Mouse (Mus musculus): ENCODE measurements at regions not wholly inside any gene's neighbourhood (a gene's known extent, or its start where the extent isn't known, plus 50 kb on each side); places are given as distances from the start of the nearest gene placed in this dataset.

DNA sequence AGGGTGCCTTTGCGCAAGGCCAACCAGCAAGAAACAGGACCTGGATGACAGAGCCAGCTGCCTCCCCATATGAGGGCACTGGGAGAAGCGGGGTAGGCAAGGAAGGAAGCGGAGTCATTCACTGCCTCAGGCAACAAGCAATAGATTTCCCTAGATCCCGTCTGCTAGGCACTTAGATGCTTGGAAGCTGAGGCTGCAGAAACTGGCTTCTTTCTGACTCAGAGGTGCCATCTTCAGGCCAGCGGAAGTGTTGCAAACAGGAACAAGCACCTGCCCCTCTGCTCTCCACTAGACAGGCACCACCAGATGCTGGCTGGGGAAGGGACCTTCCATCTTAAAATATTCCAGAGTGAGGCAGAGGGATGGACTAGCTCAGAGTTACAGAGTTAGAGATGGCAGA is 188.0 kb downstream of the 4933412E24Rik start:
- no peak for ATAC-seq (replicated peaks; ENCODE audit: insufficient number of reproducible peaks, low FRiP score, low TSS enrichment)
- H3K4me3 ChIP-seq (ENCODE audit: low read depth, low read length) = no peak overlapping the region
- H3K36me3 ChIP-seq (ENCODE audit: control insufficient read depth, insufficient read depth, low read length) = no peaks in the 10 kb centered on the region
- 19% methylated on average over 5 of the region's 5 CpGs for WGBS (ENCODE audit: insufficient replicate concordance)
- H3K27ac ChIP-seq (ENCODE audit: low read depth, low read length) = no peak overlapping the region
- H3K9ac ChIP-seq (ENCODE audit: low read depth, low read length) = no peak overlapping the region
- H3K4me2 ChIP-seq = no peak overlapping the region
- H3K9me3 ChIP-seq (replicated peaks; ENCODE audit: control insufficient read depth, low read length) = no peaks in the 10 kb centered on the region
- H3K4me1 ChIP-seq (ENCODE audit: control insufficient read depth, insufficient read depth, low read length) = peaks cover 3% of the 10 kb centered on the region
- no peaks in the 10 kb centered on the region; the same call in 1 of the 2 replicates for H3K27me3 ChIP-seq (ENCODE audit: control insufficient read depth, insufficient read depth, low read length)

DNA sequence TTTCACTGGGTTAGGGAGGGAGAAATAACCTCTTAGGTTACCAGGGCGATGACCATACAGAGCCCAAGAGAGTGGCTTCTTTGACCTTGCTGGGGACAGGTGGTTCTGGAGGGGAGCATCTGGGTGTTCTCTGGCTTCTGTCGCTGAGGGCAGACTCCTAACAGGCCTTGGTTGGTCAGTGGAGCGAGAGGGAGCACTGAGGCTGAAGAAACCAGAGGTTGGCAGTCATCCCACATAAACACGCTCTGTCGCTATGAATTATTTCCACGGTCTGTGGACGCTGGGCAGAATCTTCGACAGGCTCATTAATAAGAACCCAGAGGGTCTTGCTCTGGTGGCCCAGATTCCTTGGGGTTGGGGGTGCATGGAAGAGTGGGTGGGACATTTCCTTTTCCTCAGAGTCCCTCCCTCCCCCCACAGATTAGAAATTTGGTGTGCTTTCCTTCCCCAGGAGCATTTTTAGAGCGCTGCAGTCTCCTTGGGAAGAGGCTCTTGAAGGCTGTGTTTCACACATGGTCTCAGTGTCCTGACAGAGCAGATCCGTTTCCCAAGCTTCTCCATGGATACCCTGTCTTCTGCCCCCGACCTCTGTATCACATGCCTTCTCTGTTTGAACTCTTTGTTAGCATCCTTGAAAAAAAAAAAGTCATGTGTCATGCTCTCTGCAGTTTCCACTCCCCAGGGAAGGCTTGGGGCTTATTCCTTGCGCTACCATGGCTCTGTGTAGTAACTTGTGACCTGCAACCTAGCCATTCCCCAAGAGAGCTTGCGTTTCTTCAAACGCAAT is 190.1 kb downstream of the 4933412E24Rik start:
- Histone ChIP-seq H3K4me2 (no peak overlapping the region), H3K36me3 (ENCODE audit: control insufficient read depth, insufficient read depth, low read length) (no peaks in the 10 kb centered on the region), H3K9me3 (replicated peaks; ENCODE audit: control insufficient read depth, low read length) (no peaks in the 10 kb centered on the region), H3K27ac (ENCODE audit: low read depth, low read length) (no peak overlapping the region), H3K9ac (ENCODE audit: low read depth, low read length) (no peak overlapping the region), H3K27me3 (ENCODE audit: control insufficient read depth, insufficient read depth, low read length) (no peaks in the 10 kb centered on the region; the same call in 1 of the 2 replicates), H3K4me3 (ENCODE audit: low read depth, low read length) (no peak overlapping the region), H3K4me1 (ENCODE audit: control insufficient read depth, insufficient read depth, low read length) (peaks cover 10% of the 10 kb centered on the region)
- no peak for ATAC-seq (replicated peaks; ENCODE audit: insufficient number of reproducible peaks, low FRiP score, low TSS enrichment)
- 61% methylated on average over 14 of the region's 14 CpGs for WGBS (ENCODE audit: insufficient replicate concordance)

DNA sequence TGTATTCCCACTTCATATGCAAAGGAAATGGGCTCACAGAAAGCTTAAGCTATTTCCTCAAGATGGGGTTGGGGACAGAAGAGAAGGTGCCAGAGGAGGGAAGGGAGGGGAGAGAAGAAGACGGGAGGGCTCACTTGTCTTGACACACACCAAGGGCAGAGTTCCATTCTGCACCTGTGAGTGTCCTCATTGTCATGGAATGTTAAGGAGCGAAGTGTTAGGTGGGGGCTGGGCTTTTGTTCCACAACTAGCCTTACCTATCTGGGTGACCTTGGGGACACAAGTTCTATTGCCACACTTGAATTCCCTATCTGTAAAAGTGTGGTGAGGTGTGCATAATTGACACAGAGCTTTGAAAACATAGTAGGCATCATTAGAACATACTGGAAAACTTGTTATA is 192.5 kb downstream of the 4933412E24Rik start:
- Histone ChIP-seq H3K4me3 (ENCODE audit: low read depth, low read length) (no peak overlapping the region), H3K36me3 (ENCODE audit: control insufficient read depth, insufficient read depth, low read length) (no peaks in the 10 kb centered on the region), H3K4me2 (no peak overlapping the region), H3K9me3 (replicated peaks; ENCODE audit: control insufficient read depth, low read length) (no peaks in the 10 kb centered on the region), H3K9ac (ENCODE audit: low read depth, low read length) (no peak overlapping the region), H3K27ac (ENCODE audit: low read depth, low read length) (no peak overlapping the region), H3K27me3 (ENCODE audit: control insufficient read depth, insufficient read depth, low read length) (no peaks in the 10 kb centered on the region; the same call in 1 of the 2 replicates), H3K4me1 (ENCODE audit: control insufficient read depth, insufficient read depth, low read length) (peaks cover 10% of the 10 kb centered on the region)
- 42% methylated on average over 2 of the region's 2 CpGs for WGBS (ENCODE audit: insufficient replicate concordance)
- ATAC-seq (replicated peaks; ENCODE audit: insufficient number of reproducible peaks, low FRiP score, low TSS enrichment) = no peak

DNA sequence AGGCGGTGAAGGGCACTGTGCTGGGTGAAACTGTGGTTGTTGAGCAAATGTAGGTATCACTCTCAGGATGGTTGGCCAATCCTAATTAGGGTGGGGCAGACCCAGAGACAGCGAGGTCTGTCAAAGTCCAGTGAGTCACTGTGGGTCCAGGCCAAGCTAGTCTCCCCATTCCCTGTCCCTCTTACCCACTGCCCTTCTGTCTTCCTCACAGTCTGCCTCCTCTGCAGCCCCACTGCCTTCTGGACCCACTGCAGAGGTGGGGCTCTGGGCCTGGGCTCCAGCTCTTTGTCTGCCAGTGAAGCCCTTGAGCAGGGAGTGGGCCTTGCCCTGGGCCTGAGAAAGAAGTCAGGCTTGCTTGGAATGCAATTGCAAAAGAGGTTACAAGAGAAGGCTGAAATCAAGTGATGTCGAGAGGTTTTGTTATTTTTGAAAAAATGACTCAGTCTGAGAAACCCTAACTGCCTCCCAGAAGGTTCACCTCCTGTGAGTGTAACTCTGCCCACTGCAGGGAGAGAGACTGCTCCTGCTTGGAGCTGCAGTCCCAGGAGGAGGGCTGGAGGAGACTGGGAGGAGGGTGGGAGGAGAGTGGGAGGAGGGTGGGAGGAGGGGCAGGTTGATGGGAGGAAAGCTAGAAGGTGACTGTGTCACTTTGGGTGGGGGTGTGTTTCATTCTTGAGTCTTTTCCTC is 193.3 kb downstream of the 4933412E24Rik start:
- WGBS (ENCODE audit: insufficient replicate concordance) = 63% methylated on average over 3 of the region's 3 CpGs
- no peak overlapping the region for H3K4me3 ChIP-seq (ENCODE audit: low read depth, low read length)
- peaks cover 10% of the 10 kb centered on the region for H3K4me1 ChIP-seq (ENCODE audit: control insufficient read depth, insufficient read depth, low read length)
- no peaks in the 10 kb centered on the region for H3K9me3 ChIP-seq (replicated peaks; ENCODE audit: control insufficient read depth, low read length)
- H3K9ac ChIP-seq (ENCODE audit: low read depth, low read length) = peak overlapping the region; percentile 46
- no peaks in the 10 kb centered on the region for H3K36me3 ChIP-seq (ENCODE audit: control insufficient read depth, insufficient read depth, low read length)
- peak overlapping the region; percentile 70 for H3K27ac ChIP-seq (ENCODE audit: low read depth, low read length)
- no peaks in the 10 kb centered on the region; the same call in 1 of the 2 replicates for H3K27me3 ChIP-seq (ENCODE audit: control insufficient read depth, insufficient read depth, low read length)
- no peak overlapping the region for H3K4me2 ChIP-seq
- ATAC-seq (replicated peaks; ENCODE audit: insufficient number of reproducible peaks, low FRiP score, low TSS enrichment) = no peak; the same call in 1 of the 2 replicates

DNA sequence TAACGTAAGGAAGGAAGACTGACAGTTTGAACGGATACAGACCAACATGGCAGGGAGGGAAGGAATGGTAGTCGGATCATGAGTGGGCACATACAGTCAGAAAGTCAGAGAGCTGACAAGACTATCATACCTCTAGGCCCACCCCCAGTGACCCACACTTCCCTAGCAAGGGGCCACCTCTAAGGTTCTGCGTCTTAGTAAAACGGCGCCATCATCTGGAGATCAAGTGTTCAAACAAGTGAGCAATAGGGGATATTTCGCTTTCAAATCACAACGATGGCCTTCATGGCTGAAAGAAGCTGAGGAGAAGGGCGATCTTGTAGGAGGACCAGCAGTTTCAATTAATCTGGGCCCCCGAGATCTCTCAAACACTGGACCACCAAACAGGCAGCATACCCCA is 196.1 kb downstream of the 4933412E24Rik start:
- no peak for ATAC-seq (replicated peaks; ENCODE audit: insufficient number of reproducible peaks, low FRiP score, low TSS enrichment)
- WGBS (ENCODE audit: insufficient replicate concordance) = 71% methylated on average over 10 of the region's 10 CpGs
- peaks cover 10% of the 10 kb centered on the region for H3K4me1 ChIP-seq (ENCODE audit: control insufficient read depth, insufficient read depth, low read length)
- no peaks in the 10 kb centered on the region for H3K27me3 ChIP-seq (ENCODE audit: control insufficient read depth, insufficient read depth, low read length)
- no peak overlapping the region for H3K9ac ChIP-seq (ENCODE audit: low read depth, low read length)
- H3K36me3 ChIP-seq (ENCODE audit: control insufficient read depth, insufficient read depth, low read length) = no peaks in the 10 kb centered on the region
- no peak overlapping the region for H3K4me3 ChIP-seq (ENCODE audit: low read depth, low read length)
- H3K9me3 ChIP-seq (replicated peaks; ENCODE audit: control insufficient read depth, low read length) = no peaks in the 10 kb centered on the region
- no peak overlapping the region for H3K4me2 ChIP-seq
- H3K27ac ChIP-seq (ENCODE audit: low read depth, low read length) = no peak overlapping the region

DNA sequence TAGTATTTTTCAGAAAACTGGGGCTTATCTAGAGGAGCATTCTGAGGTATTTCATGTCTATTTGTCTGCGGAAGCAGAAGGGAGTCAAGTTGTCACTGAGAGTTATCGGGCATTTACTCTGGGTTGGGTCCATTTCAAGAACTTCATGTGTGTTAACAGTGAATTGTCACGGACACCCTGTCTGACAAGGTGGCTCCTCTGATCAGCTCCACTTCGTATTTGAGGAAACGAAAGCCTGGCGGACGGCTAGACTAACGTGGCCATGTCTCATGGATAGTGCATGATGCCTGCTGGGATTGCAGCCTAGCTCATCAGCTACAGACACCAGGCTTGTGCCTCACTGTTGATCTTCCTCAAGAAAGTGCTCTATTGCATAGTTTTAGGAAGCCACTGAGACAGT is 200.4 kb downstream of the 4933412E24Rik start:
- Histone ChIP-seq H3K9me3 (replicated peaks; ENCODE audit: control insufficient read depth, low read length) (no peaks in the 10 kb centered on the region), H3K4me1 (ENCODE audit: control insufficient read depth, insufficient read depth, low read length) (peaks cover 8% of the 10 kb centered on the region; the same call in 1 of the 2 replicates), H3K4me2 (no peak overlapping the region), H3K27me3 (ENCODE audit: control insufficient read depth, insufficient read depth, low read length) (no peaks in the 10 kb centered on the region), H3K4me3 (ENCODE audit: low read depth, low read length) (no peak overlapping the region), H3K27ac (ENCODE audit: low read depth, low read length) (no peak overlapping the region), H3K36me3 (ENCODE audit: control insufficient read depth, insufficient read depth, low read length) (no peaks in the 10 kb centered on the region), H3K9ac (ENCODE audit: low read depth, low read length) (no peak overlapping the region)
- no peak for ATAC-seq (replicated peaks; ENCODE audit: insufficient number of reproducible peaks, low FRiP score, low TSS enrichment)
- 67% methylated on average over 8 of the region's 8 CpGs for WGBS (ENCODE audit: insufficient replicate concordance)

DNA sequence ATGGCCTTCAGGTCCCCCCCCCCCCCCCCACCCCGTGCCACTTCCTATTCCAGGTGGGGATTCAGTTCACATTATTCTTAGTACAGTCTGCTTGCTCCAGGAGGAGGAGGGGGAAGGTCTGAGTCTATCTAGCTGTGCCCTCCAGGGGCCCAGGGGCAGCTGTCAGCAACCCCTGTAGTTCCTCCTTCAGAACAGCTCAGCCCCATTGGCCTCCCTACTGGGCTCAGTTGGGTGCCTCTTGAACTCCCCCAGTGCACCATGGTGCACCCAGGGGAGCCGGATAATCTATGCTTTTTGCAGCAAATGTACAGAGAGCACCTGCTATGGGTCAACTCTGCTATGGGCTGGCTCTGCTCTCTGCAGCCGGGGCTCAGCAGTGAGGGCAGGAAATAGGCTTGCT is 204.8 kb downstream of the 4933412E24Rik start:
- H3K9me3 ChIP-seq (replicated peaks; ENCODE audit: control insufficient read depth, low read length) = no peaks in the 10 kb centered on the region
- H3K4me3 ChIP-seq (ENCODE audit: low read depth, low read length) = no peak overlapping the region
- no peak for ATAC-seq (replicated peaks; ENCODE audit: insufficient number of reproducible peaks, low FRiP score, low TSS enrichment)
- H3K36me3 ChIP-seq (ENCODE audit: control insufficient read depth, insufficient read depth, low read length) = no peaks in the 10 kb centered on the region
- peaks cover 8% of the 10 kb centered on the region; the same call in 1 of the 2 replicates for H3K4me1 ChIP-seq (ENCODE audit: control insufficient read depth, insufficient read depth, low read length)
- WGBS (ENCODE audit: insufficient replicate concordance) = 17% methylated on average over 3 of the region's 3 CpGs
- no peak overlapping the region for H3K4me2 ChIP-seq
- no peak overlapping the region for H3K27ac ChIP-seq (ENCODE audit: low read depth, low read length)
- no peaks in the 10 kb centered on the region for H3K27me3 ChIP-seq (ENCODE audit: control insufficient read depth, insufficient read depth, low read length)
- no peak overlapping the region for H3K9ac ChIP-seq (ENCODE audit: low read depth, low read length)

DNA sequence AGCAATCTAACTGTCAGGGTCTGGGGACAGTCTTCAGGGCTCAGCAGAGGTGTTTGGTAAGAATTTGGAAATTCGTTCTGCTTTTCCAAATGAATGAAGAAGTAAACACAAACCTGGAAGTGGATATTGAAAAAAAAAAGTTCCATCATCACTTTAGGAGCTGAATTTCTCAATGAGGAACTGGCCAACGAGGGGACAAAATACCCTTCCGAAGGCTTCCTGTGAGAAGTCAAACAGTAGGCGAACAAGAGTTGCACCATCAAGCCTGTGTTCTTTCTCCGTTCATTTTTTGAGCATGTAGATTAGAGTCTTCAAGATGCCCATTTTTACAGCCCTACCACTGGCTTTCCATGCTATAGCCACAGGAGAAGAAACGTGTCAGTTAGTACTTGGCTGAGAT is 207.1 kb downstream of the 4933412E24Rik start:
- no peaks in the 10 kb centered on the region for H3K36me3 ChIP-seq (ENCODE audit: control insufficient read depth, insufficient read depth, low read length)
- WGBS (ENCODE audit: insufficient replicate concordance) = 84% methylated on average over 6 of the region's 6 CpGs
- no peak overlapping the region for H3K9ac ChIP-seq (ENCODE audit: low read depth, low read length)

More for the DNA sequence above, 207.1 kb downstream of the 4933412E24Rik start:
- H3K27me3 ChIP-seq (ENCODE audit: control insufficient read depth, insufficient read depth, low read length) = no peaks in the 10 kb centered on the region
- H3K4me2 ChIP-seq = no peak overlapping the region
- no peak overlapping the region for H3K27ac ChIP-seq (ENCODE audit: low read depth, low read length)
- H3K4me1 ChIP-seq (ENCODE audit: control insufficient read depth, insufficient read depth, low read length) = peaks cover 8% of the 10 kb centered on the region; the same call in 1 of the 2 replicates
- H3K9me3 ChIP-seq (replicated peaks; ENCODE audit: control insufficient read depth, low read length) = no peaks in the 10 kb centered on the region
- no peak for ATAC-seq (replicated peaks; ENCODE audit: insufficient number of reproducible peaks, low FRiP score, low TSS enrichment)
- H3K4me3 ChIP-seq (ENCODE audit: low read depth, low read length) = no peak overlapping the region
